Mouse (Mus musculus): Measurements from ENCODE around the gene Gpbar1.

GRCm38 (mm10) chr1:74240832-74241231, 37.5 kb upstream of the Gpbar1 start:
- TF ChIP-seq CTCF (IDR thresholded peaks at IDR 0.05; ENCODE audit: extremely low read depth, insufficient read depth, low read length), result no peak
- no peak for TF ChIP-seq POLR2A (IDR thresholded peaks at IDR 0.05; ENCODE audit: extremely low read depth, insufficient read depth, low read length)
